Mouse (Mus musculus) cerebellum, postnatal 25 days (tissue): ENCODE measurements around the gene Ppfia1.
A peak's percentile ranks its signal among the peaks of the same experiment; 100 is the strongest.

Source experiments
- DNase-seq, 2 experiments: peaks; one replicate each; pipeline ENCODE4 v3.0.0; 2021; ENCODE audit warnings: mixed read lengths in 2 of 2

Gene Ppfia1

GRCm38 (mm10) chr7:144553237-144554122, at the start of gene Ppfia1:
TSS of gene Ppfia1 (minus strand) at chr7:144553729.
- DNase-seq = peak; percentile 100

- no peak for DNase-seq
Measured at GRCm38 (mm10) chr7:144600333-144600900, 46.9 kb upstream of the Ppfia1 start.

- no peak for DNase-seq
Measured at GRCm38 (mm10) chr7:144589508-144589907, 36.0 kb upstream of the Ppfia1 start.

- DNase-seq = peak; percentile 45 to 67
Measured at GRCm38 (mm10) chr7:144587291-144587690, 33.8 kb upstream of the Ppfia1 start.

- peak; percentile 79 to 84 for DNase-seq
Measured at GRCm38 (mm10) chr7:144585648-144586047, 32.1 kb upstream of the Ppfia1 start.

- DNase-seq = peak; percentile 59 to 73
Measured at GRCm38 (mm10) chr7:144583619-144584018, 30.1 kb upstream of the Ppfia1 start.

- peak; percentile 92 to 95 for DNase-seq
Measured at GRCm38 (mm10) chr7:144582284-144582980, 28.9 kb upstream of the Ppfia1 start, which contains the start of gene Fadd. TSS of gene Fadd (minus strand) at chr7:144582463.

- DNase-seq = peak; percentile 57 to 65
Measured at GRCm38 (mm10) chr7:144581559-144582283, 28.2 kb upstream of the Ppfia1 start.

GRCm38 (mm10) chr7:144577876-144578275, 24.3 kb upstream of the Ppfia1 start:
- DNase-seq = no peak

- no peak for DNase-seq
Measured at GRCm38 (mm10) chr7:144572234-144572633, 18.7 kb upstream of the Ppfia1 start.

- DNase-seq = no peak
Measured at GRCm38 (mm10) chr7:144571598-144571997, 18.1 kb upstream of the Ppfia1 start.

- no peak for DNase-seq
Measured at GRCm38 (mm10) chr7:144569428-144569827, 15.9 kb upstream of the Ppfia1 start.

GRCm38 (mm10) chr7:144568091-144568490, 14.6 kb upstream of the Ppfia1 start:
- DNase-seq = no peak

GRCm38 (mm10) chr7:144566921-144567682, 13.6 kb upstream of the Ppfia1 start:
- no peak for DNase-seq

GRCm38 (mm10) chr7:144563456-144564155, 10.1 kb upstream of the Ppfia1 start:
- peak in 1 of 2 experiments; percentile 52 for DNase-seq

GRCm38 (mm10) chr7:144562016-144562415, 8.5 kb upstream of the Ppfia1 start:
- no peak for DNase-seq

GRCm38 (mm10) chr7:144560594-144560993, 7.1 kb upstream of the Ppfia1 start:
- DNase-seq = no peak

- DNase-seq = no peak
Measured at GRCm38 (mm10) chr7:144558552-144558951, 5.0 kb upstream of the Ppfia1 start.

GRCm38 (mm10) chr7:144554123-144554472, 569 bp upstream of the Ppfia1 start:
- no peak for DNase-seq

- DNase-seq = no peak
Measured at GRCm38 (mm10) chr7:144552274-144552673, 1.3 kb downstream of the Ppfia1 start.

GRCm38 (mm10) chr7:144550811-144551210, 2.7 kb downstream of the Ppfia1 start:
- no peak for DNase-seq
